Mouse (Mus musculus) neural tube, embryonic 12.5 days (tissue): Measurements from ENCODE around the gene Noxa1. TPM values are rescaled to one million over a fixed set of nuclear protein-coding genes. Genes with fewer than 3 reads are reported as not detected.

ENCODE experiments used
- ATAC-seq: fragments of 200-750 bp; cut with Nextera tagmentation; 2 replicates; pipeline ENCODE4 v1.8.0; 2017; ENCODE audit warnings: low read depth, mild to moderate bottlenecking, moderate TSS enrichment, moderate library complexity; ENCODE audit not compliant: low FRiP score
- H3K27ac ChIP-seq: fragments of 300-500 bp; sonication (generic); 2 replicates; pipeline ENCODE4 v1.5.1; 2016
- H3K27me3 ChIP-seq: fragments of 300-500 bp; sonication (generic); replicated peaks from 2 replicates; pipeline ENCODE4 v1.6.1; 2016; ENCODE audit warnings: mild to moderate bottlenecking
- H3K36me3 ChIP-seq: fragments of 300-500 bp; sonication (generic); 2 replicates; pipeline ENCODE4 v1.6.1; 2016; ENCODE audit warnings: mild to moderate bottlenecking
- H3K4me1 ChIP-seq: fragments of 300-500 bp; sonication (generic); 2 replicates; pipeline ENCODE4 v1.6.1; 2016
- H3K4me2 ChIP-seq: fragments of 300-500 bp; sonication (generic); replicated peaks from 2 replicates; pipeline ENCODE4 v1.6.1; 2016; ENCODE audit warnings: mild to moderate bottlenecking
- H3K4me3 ChIP-seq: fragments of 300-500 bp; sonication (generic); 2 replicates; pipeline ENCODE4 v1.5.1; 2016
- H3K9ac ChIP-seq: fragments of 300-500 bp; sonication (generic); 2 replicates; pipeline ENCODE4 v1.6.1; 2016; ENCODE audit warnings: mild to moderate bottlenecking
- H3K9me3 ChIP-seq: fragments of 300-500 bp; sonication (generic); 2 replicates; pipeline ENCODE4 v1.6.1; 2016; ENCODE audit warnings: mild to moderate bottlenecking
- WGBS: fragments of 180-500 bp; shearing (Covaris S2); methylation state at CpG from one replicate; pipeline ENCODE4 v1.1.7; 2016; 5-methylcytosine and 5-hydroxymethylcytosine counted together
- microRNA-seq: library from miRNA; unstranded; fragments of <30 nt; microRNA quantifications from one replicate; pipeline ENCODE4, GENCODE M21; 2017
- polyA plus RNA-seq: library from polyadenylated mRNA; unstranded; fragments of >200 nt; fragmentation: Nextera tagmentation; extraction: Ambion mirVana; gene quantifications from 2 replicates; pipeline ENCODE4 v1.2.1, GENCODE M21; 2016

Gene Noxa1
- polyA plus RNA-seq, 1 experiment from 2014 or later = not detected

GRCm38 (mm10) chr2:25058926-25059325 is 36.0 kb downstream of the Noxa1 start:
- no peak for ATAC-seq
- peaks cover 63% of the 10 kb centered on the region for H3K36me3 ChIP-seq

DNA sequence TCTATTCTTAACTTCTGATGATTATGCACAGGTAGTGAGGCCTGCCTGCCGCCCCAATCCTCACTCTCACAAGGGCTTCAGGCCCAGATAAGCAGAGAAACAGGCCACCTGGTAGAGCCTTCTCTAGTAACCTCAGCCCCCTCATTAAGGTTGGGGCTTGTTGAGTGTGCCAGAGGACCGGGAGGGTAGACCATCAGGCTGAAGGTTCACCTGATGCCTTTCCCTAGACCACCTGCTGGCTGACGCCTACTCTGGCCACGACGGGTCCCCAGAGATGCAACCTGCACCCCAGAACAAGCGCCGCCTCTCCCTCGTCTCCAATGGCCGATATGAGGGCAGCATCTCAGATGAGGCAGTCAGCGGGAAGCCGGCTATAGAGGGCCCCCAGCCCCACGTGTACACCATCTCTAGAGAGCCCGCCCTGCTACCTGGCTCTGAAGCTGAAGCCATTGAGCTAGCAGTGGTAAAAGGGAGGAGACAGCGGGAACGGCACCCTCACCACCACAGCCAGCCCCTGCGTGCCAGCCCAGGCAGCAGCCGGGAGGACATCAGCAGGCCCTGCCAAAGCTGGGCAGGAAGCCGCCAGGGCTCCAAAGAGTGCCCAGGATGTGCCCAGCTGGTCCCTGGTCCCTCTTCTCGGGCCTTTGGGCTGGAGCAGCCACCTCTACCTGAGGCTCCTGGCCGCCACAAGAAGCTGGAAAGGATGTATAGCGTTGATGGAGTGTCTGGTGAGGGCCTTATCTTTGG is 39.4 kb downstream of the Noxa1 start:
- peaks cover 14% of the 10 kb centered on the region for H3K4me1 ChIP-seq
- no peaks in the 10 kb centered on the region for H3K9me3 ChIP-seq
- WGBS = 92% methylated on average over 21 of the region's 21 CpGs
- peak overlapping the region; percentile 92 for H3K4me2 ChIP-seq
- H3K36me3 ChIP-seq = peaks cover 36% of the 10 kb centered on the region
- no peak for ATAC-seq
- no peaks in the 10 kb centered on the region for H3K27me3 ChIP-seq
- peak overlapping the region; percentile 80 for H3K9ac ChIP-seq
- H3K27ac ChIP-seq = no peak overlapping the region
- peak overlapping the region; percentile 88 for H3K4me3 ChIP-seq

More at GRCm38 (mm10) chr2:25058926-25059325, 36.0 kb downstream of the Noxa1 start:
- Histone ChIP-seq H3K9ac (no peak overlapping the region), H3K4me3 (no peak overlapping the region), H3K9me3 (no peaks in the 10 kb centered on the region), H3K27me3 (no peaks in the 10 kb centered on the region), H3K4me2 (no peak overlapping the region), H3K27ac (no peak overlapping the region), H3K4me1 (peaks cover 14% of the 10 kb centered on the region)
- 88% methylated on average over 7 of the region's 7 CpGs for WGBS

- peak overlapping the region; percentile 92 for H3K4me2 ChIP-seq
- no peak overlapping the region for H3K27ac ChIP-seq
- H3K9me3 ChIP-seq = no peaks in the 10 kb centered on the region
- peak overlapping the region; percentile 80 for H3K9ac ChIP-seq
- H3K4me1 ChIP-seq = peaks cover 14% of the 10 kb centered on the region
- peak overlapping the region; percentile 88 for H3K4me3 ChIP-seq
- peaks cover 31% of the 10 kb centered on the region for H3K36me3 ChIP-seq
- WGBS = 59% methylated on average over 2 of the region's 2 CpGs
- H3K27me3 ChIP-seq = no peaks in the 10 kb centered on the region
- peak; percentile 29 for ATAC-seq
Observed at GRCm38 (mm10) chr2:25055068-25055405, 39.9 kb downstream of the Noxa1 start.

DNA sequence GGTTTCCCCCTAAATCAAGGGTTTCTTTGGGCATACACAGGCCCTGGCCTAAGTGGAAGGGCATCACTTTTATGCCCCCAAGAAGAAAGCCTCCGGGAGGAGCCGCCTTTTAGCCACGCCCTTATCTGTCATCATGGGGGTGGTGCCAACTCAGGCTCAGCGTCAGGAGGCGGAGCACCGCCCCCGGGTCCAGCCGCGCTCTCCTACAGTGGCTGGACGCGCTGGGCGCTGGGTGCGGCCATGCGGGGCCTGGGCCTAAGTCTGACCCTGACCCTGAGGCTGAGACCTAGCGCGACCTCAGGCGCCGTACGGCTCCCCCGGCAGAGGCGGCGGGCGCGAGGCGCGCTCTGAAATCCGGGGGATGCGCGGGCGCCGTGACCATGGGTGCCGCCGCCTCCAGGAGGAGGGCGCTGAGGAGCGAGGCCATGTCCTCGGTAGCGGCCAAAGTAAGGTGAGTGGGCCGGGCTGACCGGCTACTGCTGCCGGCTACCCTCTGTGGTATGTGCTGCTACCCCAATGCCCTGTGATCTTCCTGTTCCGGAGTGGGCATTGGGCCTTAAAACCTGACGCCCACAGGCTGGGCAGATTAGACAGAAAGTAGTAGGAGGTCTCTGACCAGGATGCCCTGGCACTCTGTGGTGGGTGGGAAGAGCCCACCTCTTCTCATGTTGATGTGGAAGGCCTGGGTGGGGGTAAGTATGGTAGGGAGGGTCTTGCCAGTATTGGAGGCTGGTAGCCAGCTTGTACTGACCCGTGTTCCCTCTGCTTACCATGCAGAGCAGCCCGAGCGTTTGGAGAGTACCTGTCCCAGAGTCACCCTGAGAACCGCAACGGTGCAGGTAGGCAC is 40.5 kb downstream of the Noxa1 start, which contains the start of gene Nsmf:
Nsmf (plus strand) TSS at position 135 of the 847 bp plus-strand sequence.
- Histone ChIP-seq H3K4me2 (peak within 1 kb of the TSS; percentile 92), H3K9me3 (no peaks in the 10 kb centered on the region), H3K4me3 (peak within 1 kb of the TSS; percentile 88), H3K27me3 (no peaks in the 10 kb centered on the region), H3K9ac (peak within 1 kb of the TSS; percentile 80), H3K4me1 (peaks cover 14% of the 10 kb centered on the region), H3K27ac (no peak within 1 kb of the TSS), H3K36me3 (peaks cover 25% of the 10 kb centered on the region)
- WGBS = 5% methylated on average over 47 of the region's 47 CpGs
- peak; percentile 93 for ATAC-seq

DNA sequence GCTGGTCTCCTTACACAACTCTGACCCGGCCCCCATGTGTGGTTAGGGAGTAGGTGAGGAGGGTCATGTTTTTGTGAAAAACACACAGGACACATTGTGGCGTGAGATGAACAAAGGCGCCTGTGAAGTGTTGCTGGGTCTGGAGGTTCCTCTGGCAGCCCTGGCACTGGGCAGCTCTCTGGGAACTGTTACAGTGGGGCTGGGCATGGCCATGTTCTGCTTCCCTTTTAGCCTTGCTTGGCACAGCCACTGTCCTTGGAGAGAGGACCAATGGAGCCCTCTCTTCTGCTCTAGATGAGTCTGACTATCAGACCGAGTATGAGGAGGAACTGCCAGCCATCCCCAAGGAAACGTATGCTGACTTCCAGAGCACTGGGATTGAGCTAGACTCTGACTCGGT is 41.8 kb downstream of the Noxa1 start:
- 91% methylated on average over 6 of the region's 6 CpGs for WGBS
- Histone ChIP-seq H3K9ac (no peak overlapping the region), H3K4me1 (peaks cover 14% of the 10 kb centered on the region), H3K4me3 (no peak overlapping the region), H3K9me3 (no peaks in the 10 kb centered on the region), H3K4me2 (no peak overlapping the region), H3K27ac (no peak overlapping the region), H3K27me3 (no peaks in the 10 kb centered on the region), H3K36me3 (peaks cover 15% of the 10 kb centered on the region)
- ATAC-seq = no peak

DNA sequence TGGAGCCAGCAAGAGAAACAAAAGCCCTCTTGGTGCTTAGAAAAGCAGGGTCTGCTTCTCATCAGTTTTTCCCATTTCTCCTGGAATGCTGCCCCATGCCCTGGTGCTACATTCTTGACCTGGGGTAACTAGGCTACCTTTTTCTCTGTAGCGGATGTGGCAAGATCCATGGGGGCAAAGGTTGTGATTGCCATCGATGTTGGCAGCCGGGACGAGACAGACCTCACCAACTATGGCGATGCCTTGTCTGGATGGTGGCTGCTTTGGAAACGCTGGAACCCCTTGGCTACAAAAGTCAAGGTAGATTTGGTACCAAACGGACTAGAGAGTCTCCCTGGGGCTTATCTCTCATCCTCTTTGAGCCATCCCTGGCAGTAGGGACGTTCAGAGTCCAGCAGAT is 43.5 kb downstream of the Noxa1 start:
- peaks cover 14% of the 10 kb centered on the region for H3K4me1 ChIP-seq
- H3K27ac ChIP-seq = no peak overlapping the region
- no peak overlapping the region for H3K9ac ChIP-seq
- no peaks in the 10 kb centered on the region for H3K9me3 ChIP-seq
- H3K36me3 ChIP-seq = peaks cover 3% of the 10 kb centered on the region; the same call in 1 of the 2 replicates
- H3K27me3 ChIP-seq = no peaks in the 10 kb centered on the region
- H3K4me2 ChIP-seq = no peak overlapping the region
- 89% methylated on average over 8 of the region's 8 CpGs for WGBS
- no peak for ATAC-seq
- H3K4me3 ChIP-seq = no peak overlapping the region

DNA sequence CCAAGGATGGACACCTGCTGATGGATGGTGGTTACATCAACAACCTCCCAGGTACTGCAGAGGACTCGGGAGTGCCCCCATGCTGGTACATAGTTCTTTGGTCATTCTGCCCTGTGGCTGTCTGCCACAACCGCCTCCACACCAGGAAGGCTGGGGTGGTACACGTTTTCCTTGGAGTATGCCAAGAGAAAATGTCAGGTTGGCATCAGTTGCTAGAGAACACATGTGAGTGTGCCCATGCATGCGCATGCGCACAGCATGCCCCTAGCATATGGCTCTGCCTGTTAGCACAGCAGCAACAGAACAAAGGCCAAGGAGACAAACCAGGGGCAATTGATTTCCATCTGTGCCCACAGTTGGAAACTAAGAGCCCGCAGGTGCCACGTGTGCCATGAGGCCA is 44.0 kb downstream of the Noxa1 start:
- H3K9ac ChIP-seq = no peak overlapping the region
- H3K4me2 ChIP-seq = no peak overlapping the region
- no peak overlapping the region for H3K27ac ChIP-seq
- 90% methylated on average over 7 of the region's 7 CpGs for WGBS
- H3K9me3 ChIP-seq = no peaks in the 10 kb centered on the region
- peaks cover 3% of the 10 kb centered on the region; the same call in 1 of the 2 replicates for H3K36me3 ChIP-seq
- H3K27me3 ChIP-seq = no peaks in the 10 kb centered on the region
- H3K4me1 ChIP-seq = peaks cover 14% of the 10 kb centered on the region
- ATAC-seq = no peak
- no peak overlapping the region for H3K4me3 ChIP-seq

DNA sequence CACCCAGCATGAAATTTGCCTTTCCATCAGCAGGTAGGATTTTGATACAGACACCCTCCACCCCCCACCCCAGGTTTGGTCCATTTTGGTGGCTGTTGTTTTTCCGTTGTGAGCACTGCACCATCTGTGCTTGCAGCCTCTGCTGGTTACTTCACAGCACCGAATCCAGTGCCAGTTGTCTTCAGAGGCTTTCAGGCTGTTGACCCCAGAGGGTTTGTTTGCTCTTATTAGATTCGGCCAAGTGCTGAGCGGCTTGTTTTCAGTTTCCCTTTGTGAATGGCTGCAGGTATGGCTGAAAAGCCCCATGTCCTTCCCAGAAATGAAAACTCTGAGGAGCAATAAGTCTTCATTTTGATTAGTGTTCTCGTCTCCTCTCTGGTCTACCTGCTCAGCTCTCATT is 54.9 kb downstream of the Noxa1 start:
- Histone ChIP-seq H3K36me3 (no peaks in the 10 kb centered on the region), H3K4me1 (no peaks in the 10 kb centered on the region)
- WGBS = 90% methylated on average over 5 of the region's 5 CpGs

More for the DNA sequence above, 54.9 kb downstream of the Noxa1 start:
- Histone ChIP-seq H3K9me3 (no peaks in the 10 kb centered on the region), H3K27ac (no peak overlapping the region), H3K4me2 (no peak overlapping the region), H3K27me3 (no peaks in the 10 kb centered on the region), H3K4me3 (no peak overlapping the region), H3K9ac (no peak overlapping the region)
- ATAC-seq = no peak

Small RNA genes lying within 50 kb of the gene (microRNA-seq; reads per million reads assigned to microRNA genes)
- gene Gm24328 (not detected), gene Mir7664 (not detected)

Other genes with a start within 250 kb of the Noxa1 start
- 121 and 123 TPM in 2 replicates for gene Ehmt1, start 175.5 kb downstream of the Noxa1 start, polyA plus RNA-seq
- gene Arrdc1, start 159.9 kb downstream of the Noxa1 start, polyA plus RNA-seq = 18.9 and 20.3 TPM in 2 replicates
- 22.0 and 26.9 TPM in 2 replicates for gene Zmynd19, start 145.4 kb downstream of the Noxa1 start, polyA plus RNA-seq
- 29.6 and 29.8 TPM in 2 replicates for gene Dph7, start 132.7 kb downstream of the Noxa1 start, polyA plus RNA-seq
- gene Mrpl41, start 120.1 kb downstream of the Noxa1 start, polyA plus RNA-seq = 150 and 168 TPM in 2 replicates
- gene Pnpla7, start 119.1 kb downstream of the Noxa1 start, polyA plus RNA-seq = 3.3 and 5.2 TPM in 2 replicates
- 114 and 120 TPM in 2 replicates for gene Nsmf, start 40.8 kb downstream of the Noxa1 start, polyA plus RNA-seq
- not detected in 2 replicates for gene Entpd8, start 14.8 kb downstream of the Noxa1 start, polyA plus RNA-seq
- 96.8 and 97.4 TPM in 2 replicates for gene Nrarp, start 85.6 kb upstream of the Noxa1 start, polyA plus RNA-seq
- gene Tor4a, start 101.7 kb upstream of the Noxa1 start, polyA plus RNA-seq = 1.5 and 1.8 TPM in 2 replicates
- gene Nelfb, start 116.3 kb upstream of the Noxa1 start, polyA plus RNA-seq = 104 and 106 TPM in 2 replicates
- gene Stpg3, start 119.5 kb upstream of the Noxa1 start, polyA plus RNA-seq = not detected in 2 replicates
- gene Fam166a, start 123.6 kb upstream of the Noxa1 start, polyA plus RNA-seq = not detected in 2 replicates
- 424 and 437 TPM in 2 replicates for gene Tubb4b, start 129.6 kb upstream of the Noxa1 start, polyA plus RNA-seq
- gene Slc34a3, start 139.2 kb upstream of the Noxa1 start, polyA plus RNA-seq = not detected in 2 replicates
- gene Rnf224, start 141.6 kb upstream of the Noxa1 start, polyA plus RNA-seq = not detected in 2 replicates
- 46.1 and 47.5 TPM in 2 replicates for gene Rnf208, start 147.1 kb upstream of the Noxa1 start, polyA plus RNA-seq
- 0.30 TPM in 1 of 2 replicates, not detected in the other for gene Cysrt1, start 147.3 kb upstream of the Noxa1 start, polyA plus RNA-seq
- 5.2 and 6.4 TPM in 2 replicates for gene AL732309.1, start 151.7 kb upstream of the Noxa1 start, polyA plus RNA-seq
- gene Tmem203, start 160.3 kb upstream of the Noxa1 start, polyA plus RNA-seq = 20.3 and 22.4 TPM in 2 replicates
- 14.4 and 15.2 TPM in 2 replicates for gene Tprn, start 167.5 kb upstream of the Noxa1 start, polyA plus RNA-seq
- gene Ssna1, start 177.3 kb upstream of the Noxa1 start, polyA plus RNA-seq = 201 and 204 TPM in 2 replicates
- gene Anapc2, start 177.3 kb upstream of the Noxa1 start, polyA plus RNA-seq = 142 and 144 TPM in 2 replicates
- not detected in 2 replicates for gene Tmem210, start 193.0 kb upstream of the Noxa1 start, polyA plus RNA-seq
- not detected in 2 replicates for gene Lrrc26, start 194.8 kb upstream of the Noxa1 start, polyA plus RNA-seq
- 8.1 and 11.3 TPM in 2 replicates for gene Grin1, start 224.0 kb upstream of the Noxa1 start, polyA plus RNA-seq
- gene Man1b1, start 237.2 kb upstream of the Noxa1 start, polyA plus RNA-seq = 70.3 and 71.7 TPM in 2 replicates